Mouse (Mus musculus): ENCODE measurements around the gene Magix.

GRCm38 (mm10) chrX:7728922-7729265 lies 47.8 kb upstream of the Magix start:
- TF ChIP-seq CTCF (conservative IDR thresholded peaks at IDR 0.05; ENCODE audit: low read length) (no peak), POU5F1 (IDR thresholded peaks at IDR 0.05; ENCODE audit: borderline replicate concordance, low read length) (no peak), NANOG (IDR thresholded peaks at IDR 0.05; ENCODE audit: borderline replicate concordance, low read length) (no peak)
